In genomic region chr3:95516614-95517041, GRCm38 (mm10) we compare ENCODE assay signal across 12 mouse cellular contexts. TPM values are rescaled to one million over a fixed set of nuclear protein-coding genes. Genes with fewer than 3 reads are reported as not detected.
DNase-seq lines count a peak whose midpoint lies in the region; ATAC-seq and TF ChIP-seq lines count a peak whose summit lies in the region.
"Had no signal": no experiment of that assay in that cellular context is flagged by ENCODE, and none has a peak within 500 bp of the region (broad histone marks: within the 10 kb centered on the region; RNA-seq: fewer than 3 reads in every experiment).

No protein-coding gene starts in this region.

- no peak overlapping the region for H3K4me2 ChIP-seq in lung, embryonic 14.5 days

- no peaks in the 10 kb centered on the region for H3K9me3 ChIP-seq in lung, embryonic 14.5 days (ENCODE audit: low read depth, low read length)

- no peaks in the 10 kb centered on the region for H3K4me1 ChIP-seq in lung, embryonic 14.5 days (ENCODE audit: insufficient read depth)

- 0 out of 2 replicates have a peak, but pooled peaks have one; percentile 73 for ATAC-seq in lung, embryonic 14.5 days (ENCODE audit: insufficient read depth)
- ATAC-seq in megakaryocyte, adult 5-6 weeks (ENCODE audit: poor library complexity, severe bottlenecking) = no peak

- no peak overlapping the region for H3K4me3 ChIP-seq in lung, embryonic 14.5 days (ENCODE audit: low read depth, low read length)

- no peaks in the 10 kb centered on the region for H3K27me3 ChIP-seq in lung, embryonic 14.5 days (ENCODE audit: insufficient read depth, low read length)

- no peak for TF ChIP-seq CTCF in lung, embryonic 14.5 days (IDR thresholded peaks at IDR 0.05; ENCODE audit: low read depth)

- H3K9ac ChIP-seq in lung, embryonic 14.5 days = no peak overlapping the region
- H3K9ac ChIP-seq: forebrain, postnatal 0 days had no signal

- H3K27ac ChIP-seq in lung, embryonic 14.5 days (ENCODE audit: low read depth) = peak overlapping the region; percentile 26; the same call in 1 of the 2 replicates

- DNase-seq in lung, embryonic 14.5 days = no peak
- no peak for DNase-seq in lung, postnatal 14 days
- DNase-seq in c-Kit-positive CD71-positive TER-119-positive erythroid progenitor cells, embryonic 14.5 days (ENCODE audit: low spot score) = peak; percentile 84
- peak; percentile 87 for DNase-seq in liver
- peak; percentile 58 to 71 for DNase-seq in spleen, postnatal 4 days (ENCODE audit: low spot score in 2 of 2)
- no peak for DNase-seq in left cerebral cortex, adult 18-20 months (ENCODE audit: low spot score in 2 of 2)
- DNase-seq in adrenal gland, adult 8-10 months = no peak
- DNase-seq: forebrain, postnatal 0 days had no signal

- WGBS in lung, embryonic 14.5 days = 74% methylated on average over 3 of the region's 3 CpGs

- no peaks in the 10 kb centered on the region for H3K36me3 ChIP-seq in lung, embryonic 14.5 days (ENCODE audit: insufficient read depth)

RNA-seq across cellular contexts. Expression of gene Ctss, which starts 10.0 kb away (rescaled TPM):
- polyA plus RNA-seq in lung, embryonic 14.5 days (2014; fragmentation: Nextera tagmentation; extraction: Ambion mirVana) = 20.6 and 24.3 TPM in 2 replicates
- total RNA-seq in megakaryocyte, adult 5-6 weeks (2015) = 1,196 and 1,415 TPM in 2 replicates
- total RNA-seq in megakaryocyte, adult 5-6 weeks (2017) = 1,721 and 1,924 TPM in 2 replicates
- 10 to 100 TPM; 67.5 to 69.8 TPM for total RNA-seq in left cerebral cortex, adult 18-20 months (2021)
- 100 to 1,000 TPM in 2 of 4 experiments, 10 to 100 TPM in 2; 52.8 to 131 (median 95.6) TPM for total RNA-seq in adrenal gland, adult 8-10 months (2022)

RNA-seq across cellular contexts. Expression of gene Ctsk, which starts 17.6 kb away (rescaled TPM):
- polyA plus RNA-seq in lung, embryonic 14.5 days (2014; fragmentation: Nextera tagmentation; extraction: Ambion mirVana) = 2.6 and 2.8 TPM in 2 replicates
- total RNA-seq in megakaryocyte, adult 5-6 weeks (2015) = 0.11 TPM in 1 of 2 replicates, not detected in the other
- 0.33 and 0.62 TPM in 2 replicates for total RNA-seq in megakaryocyte, adult 5-6 weeks (2017)
- total RNA-seq in left cerebral cortex, adult 18-20 months (2021) = 1 to 10 TPM; 4.0 to 4.2 TPM
- total RNA-seq in adrenal gland, adult 8-10 months (2022) = 1 to 10 TPM; 4.6 to 9.3 (median 5.1) TPM

RNA-seq across cellular contexts. Expression of gene Hormad1, which starts 42.8 kb away (rescaled TPM):
- 0.14 TPM in 1 of 2 replicates, not detected in the other for polyA plus RNA-seq in lung, embryonic 14.5 days (2014; fragmentation: Nextera tagmentation; extraction: Ambion mirVana)
- total RNA-seq in megakaryocyte, adult 5-6 weeks (2015) = not detected in 2 replicates
- 0.48 TPM in 1 of 2 replicates, not detected in the other for total RNA-seq in megakaryocyte, adult 5-6 weeks (2017)
- total RNA-seq in left cerebral cortex, adult 18-20 months (2021) = not detected
- total RNA-seq in adrenal gland, adult 8-10 months (2022) = not detected
- total RNA-seq: forebrain, postnatal 0 days; heart, adult 8-10 months; left cerebral cortex, postnatal 25 days had no signal
- polyA plus RNA-seq: embryonic facial prominence, embryonic 11.5 days; forebrain, postnatal 0 days had no signal

Comparison
In these comparisons a context has a peak if more than half of its experiments do, and no peak if none do; other contexts are left out.
1. DNase-seq: peak in c-Kit-positive CD71-positive TER-119-positive erythroid progenitor cells, embryonic 14.5 days (single experiment), liver (single experiment) and spleen, postnatal 4 days (2 of 2); none in lung, embryonic 14.5 days (single experiment), lung, postnatal 14 days (single experiment), left cerebral cortex, adult 18-20 months (0 of 2) and adrenal gland, adult 8-10 months (single experiment).
2. RNA of gene Ctss, which starts 10.0 kb away (total RNA-seq): 1,196 to 1,924 TPM in megakaryocyte, adult 5-6 weeks; 52.8 to 131 TPM in adrenal gland, adult 8-10 months and 67.5 to 69.8 TPM in left cerebral cortex, adult 18-20 months; every median in the first group is over 4 times any median in the second.